Mouse (Mus musculus) intestine, postnatal 0 days (tissue): ENCODE measurements around the gene B430305J03Rik. TPM values are rescaled to one million over a fixed set of nuclear protein-coding genes. Genes with fewer than 3 reads are reported as not detected.

Experiments used
- ATAC-seq: fragments of 200-750 bp; cut with Nextera tagmentation; 2 replicates; pipeline ENCODE4 v1.8.0; 2017; ENCODE audit warnings: mild to moderate bottlenecking, moderate TSS enrichment, moderate library complexity
- H3K27ac ChIP-seq: fragments of 300-500 bp; sonication (generic); 2 replicates; pipeline ENCODE4 v1.5.1; 2014; ENCODE audit warnings: mild to moderate bottlenecking, low read depth, low read length, moderate library complexity
- H3K27me3 ChIP-seq: fragments of 300-500 bp; sonication (generic); replicated peaks from 2 replicates; pipeline ENCODE4 v1.6.1; 2014; ENCODE audit warnings: low read length, mixed read lengths; ENCODE audit not compliant: control insufficient read depth, insufficient read depth
- H3K36me3 ChIP-seq: fragments of 300-500 bp; sonication (generic); 2 replicates; pipeline ENCODE4 v1.6.1; 2014; ENCODE audit warnings: mild to moderate bottlenecking, moderate library complexity; ENCODE audit not compliant: control insufficient read depth, insufficient read depth
- H3K4me1 ChIP-seq: fragments of 300-500 bp; sonication (generic); replicated peaks from 2 replicates; pipeline ENCODE4 v1.6.1; 2014; ENCODE audit warnings: antibody characterized with exemption, low read length, mixed read lengths; ENCODE audit not compliant: control insufficient read depth, insufficient read depth
- H3K4me2 ChIP-seq: fragments of 300-500 bp; sonication (generic); replicated peaks from 2 replicates; pipeline ENCODE4 v1.6.1; 2014; ENCODE audit warnings: low read depth, mild to moderate bottlenecking, moderate library complexity
- H3K4me3 ChIP-seq: fragments of 300-500 bp; sonication (generic); 2 replicates; pipeline ENCODE4 v1.5.1; 2014; ENCODE audit warnings: low read depth, low read length
- H3K9ac ChIP-seq: fragments of 300-500 bp; sonication (generic); 2 replicates; pipeline ENCODE4 v1.6.1; 2014; ENCODE audit warnings: mild to moderate bottlenecking, low read depth, low read length
- H3K9me3 ChIP-seq: fragments of 300-500 bp; sonication (generic); 2 replicates; pipeline ENCODE4 v1.6.1; 2016; ENCODE audit warnings: mixed run types; ENCODE audit not compliant: control insufficient read depth
- CTCF ChIP-seq: sonication (generic); IDR thresholded peaks from 2 replicates; pipeline ENCODE4 v1.5.1; 2016; ENCODE audit warnings: low read depth, mild to moderate bottlenecking, control low read depth, antibody characterized with exemption, moderate library complexity
- WGBS: fragments of 180-500 bp; shearing (Covaris S2); extraction: QIAGEN DNeasy Blood & Tissue Kit; methylation state at CpG from one replicate; pipeline ENCODE4 v1.1.7; 2014; 5-methylcytosine and 5-hydroxymethylcytosine counted together
- polyA plus RNA-seq: library from polyadenylated mRNA; unstranded; fragments of >200 nt; fragmentation: Nextera tagmentation; extraction: Ambion mirVana; gene quantifications from 2 replicates; pipeline ENCODE4 v1.2.1, GENCODE M21; 2015

The B430305J03Rik gene
- polyA plus RNA-seq, 1 experiment from 2014 or later: not detected

GRCm38 (mm10) chr3:61364978-61365778 is 573 bp downstream of the B430305J03Rik start:
- TF ChIP-seq CTCF: peak; percentile 41
- H3K4me3 ChIP-seq: peak overlapping the region; percentile 83
- ATAC-seq: peak; percentile 0; the same call in 1 of the 2 replicates
- no peaks in the 10 kb centered on the region for H3K27me3 ChIP-seq
- no peaks in the 10 kb centered on the region for H3K36me3 ChIP-seq
- peak overlapping the region; percentile 93 for H3K4me2 ChIP-seq
- peak overlapping the region; percentile 69 for H3K9ac ChIP-seq
- peak overlapping the region; percentile 88; the same call in 1 of the 2 replicates for H3K27ac ChIP-seq
- no peaks in the 10 kb centered on the region for H3K9me3 ChIP-seq
- WGBS: under 1% methylated on average over 68 of the region's 68 CpGs
- H3K4me1 ChIP-seq: no peaks in the 10 kb centered on the region

- Histone ChIP-seq H3K4me1 (no peaks in the 10 kb centered on the region), H3K4me2 (peak overlapping the region; percentile 93), H3K9me3 (no peaks in the 10 kb centered on the region), H3K27ac (peak overlapping the region; percentile 88), H3K27me3 (no peaks in the 10 kb centered on the region), H3K4me3 (peak overlapping the region; percentile 83), H3K36me3 (no peaks in the 10 kb centered on the region), H3K9ac (peak overlapping the region; percentile 69)
- 0% methylated on average over 22 of the region's 33 CpGs for WGBS
- peak; percentile 20; the same call in 1 of the 2 replicates for ATAC-seq
- no peak for TF ChIP-seq CTCF
Observed at GRCm38 (mm10) chr3:61364661-61364977, 1.1 kb downstream of the B430305J03Rik start.

GRCm38 (mm10) chr3:61363989-61364660 is 1.6 kb downstream of the B430305J03Rik start:
- Histone ChIP-seq H3K9me3 (no peaks in the 10 kb centered on the region), H3K36me3 (no peaks in the 10 kb centered on the region), H3K4me1 (no peaks in the 10 kb centered on the region), H3K27ac (peak overlapping the region; percentile 88), H3K4me3 (peak overlapping the region; percentile 83), H3K27me3 (no peaks in the 10 kb centered on the region), H3K4me2 (peak overlapping the region; percentile 93), H3K9ac (peak overlapping the region; percentile 69)
- under 1% methylated on average over 51 of the region's 51 CpGs for WGBS
- ATAC-seq: peak; percentile 90
- TF ChIP-seq CTCF: no peak

- Histone ChIP-seq H3K9ac (peak overlapping the region; percentile 54), H3K27ac (peak overlapping the region; percentile 88), H3K4me2 (peak overlapping the region; percentile 93), H3K36me3 (no peaks in the 10 kb centered on the region), H3K27me3 (no peaks in the 10 kb centered on the region), H3K4me1 (no peaks in the 10 kb centered on the region), H3K9me3 (no peaks in the 10 kb centered on the region), H3K4me3 (peak overlapping the region; percentile 83)
- TF ChIP-seq CTCF: no peak
- 0% methylated on average over 30 of the region's 30 CpGs for WGBS
- ATAC-seq: peak; percentile 88
Observed at GRCm38 (mm10) chr3:61363161-61363988, 2.4 kb downstream of the B430305J03Rik start.

- no peak for TF ChIP-seq CTCF
- 5% methylated on average over 9 of the region's 9 CpGs for WGBS
- peak overlapping the region; percentile 5 for H3K9ac ChIP-seq
- peak overlapping the region; percentile 73 for H3K27ac ChIP-seq
- no peaks in the 10 kb centered on the region for H3K9me3 ChIP-seq
- H3K4me3 ChIP-seq: peak overlapping the region; percentile 83
- no peaks in the 10 kb centered on the region for H3K4me1 ChIP-seq
- no peaks in the 10 kb centered on the region for H3K36me3 ChIP-seq
- no peaks in the 10 kb centered on the region for H3K27me3 ChIP-seq
- no peak for ATAC-seq
- peak overlapping the region; percentile 93 for H3K4me2 ChIP-seq
Observed at GRCm38 (mm10) chr3:61362821-61363160, 3.0 kb downstream of the B430305J03Rik start.

GRCm38 (mm10) chr3:61361338-61361737 is 4.4 kb downstream of the B430305J03Rik start, which contains the start of gene Rap2b:
Rap2b (plus strand) TSS chr3:61361638.
- H3K4me2 ChIP-seq: peak within 1 kb of the TSS; percentile 93
- no peak within 1 kb of the TSS for H3K27ac ChIP-seq
- 63% methylated on average over 1 of the region's 1 CpGs for WGBS
- ATAC-seq: no peak
- no peaks in the 10 kb centered on the region for H3K9me3 ChIP-seq
- no peak within 1 kb of the TSS for H3K4me3 ChIP-seq
- H3K27me3 ChIP-seq: no peaks in the 10 kb centered on the region
- H3K4me1 ChIP-seq: no peaks in the 10 kb centered on the region
- H3K36me3 ChIP-seq: no peaks in the 10 kb centered on the region
- H3K9ac ChIP-seq: no peak within 1 kb of the TSS
- no peak for TF ChIP-seq CTCF
